ENCODE assay signal across 10 mouse cellular contexts in the genomic region with DNA sequence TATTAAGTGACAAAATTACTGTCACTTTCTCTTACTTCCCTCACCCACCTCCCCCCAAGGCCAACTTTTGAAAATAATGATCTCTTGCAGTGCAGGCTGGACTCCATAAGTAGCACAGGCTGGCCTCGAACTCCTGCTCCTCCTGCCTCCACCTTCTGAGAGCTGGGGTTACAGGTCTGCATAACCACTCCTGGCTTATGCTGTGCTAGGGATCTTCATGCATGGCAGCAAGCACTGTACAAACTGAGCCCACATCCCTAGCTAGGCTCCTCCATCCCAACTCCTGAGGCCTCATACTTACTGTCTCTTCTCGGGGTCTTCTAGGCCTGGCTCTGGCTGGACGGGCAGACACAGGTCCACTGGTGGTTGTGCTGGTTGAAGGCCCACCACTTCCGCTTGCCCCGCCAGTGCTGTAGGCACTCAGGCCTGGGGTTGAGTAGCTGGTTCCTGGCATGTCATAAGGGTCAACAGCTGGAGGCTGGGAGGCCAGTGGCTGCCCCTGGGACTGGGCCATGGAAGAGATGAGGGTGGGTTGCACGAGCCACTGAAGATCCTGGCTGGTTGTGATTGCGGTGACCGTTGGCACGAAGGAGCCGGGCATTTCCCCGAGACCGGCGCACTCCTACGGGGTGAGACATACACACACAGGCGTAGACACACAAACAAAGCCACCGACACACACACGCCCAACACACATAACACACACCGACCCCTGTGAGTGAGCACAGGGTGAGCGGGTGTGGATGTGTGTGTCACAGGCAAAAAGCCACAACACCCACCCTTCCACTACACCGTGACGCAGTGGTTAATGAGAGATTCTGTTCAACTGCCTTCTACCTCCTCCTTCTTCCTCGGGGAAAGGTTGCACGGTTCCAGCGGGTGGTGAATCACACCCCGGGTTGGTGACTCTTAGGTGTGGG. TPM values are rescaled to one million over a fixed set of nuclear protein-coding genes. Genes with fewer than 3 reads are reported as not detected.
DNase-seq lines count a peak whose midpoint lies in the region; ATAC-seq and TF ChIP-seq lines count a peak whose summit lies in the region.
"Had no signal": no experiment of that assay in that cellular context is flagged by ENCODE, and none has a peak within 500 bp of the region (broad histone marks: within the 10 kb centered on the region; RNA-seq: fewer than 3 reads in every experiment).

No protein-coding gene starts in this region.

- H3K27me3 ChIP-seq in lung, postnatal 0 days (replicated peaks; ENCODE audit: insufficient read depth, low read length): peaks cover 51% of the 10 kb centered on the region
- H3K27me3 ChIP-seq in splenic B cell, adult 2 months (ENCODE audit: control insufficient read depth, insufficient read depth, low read length, poor library complexity, severe bottlenecking): 0 out of 2 replicates have a peak, but pooled peaks cover 2% of the 10 kb centered on the region

- TF ChIP-seq EP300 in lung, postnatal 0 days (IDR thresholded peaks at IDR 0.05): no peak

- H3K9ac ChIP-seq in lung, postnatal 0 days (replicated peaks; ENCODE audit: low read depth): no peak overlapping the region

- DNase-seq in gastrocnemius, adult 2 months: no peak
- DNase-seq in gastrocnemius, postnatal 14 days: no peak
- DNase-seq in lung, postnatal 0 days (ENCODE audit: low spot score): no peak
- no peak for DNase-seq in lung, postnatal 25 days (ENCODE audit: low spot score)
- peak; percentile 63 for DNase-seq in induced T-regulatory cell, adult 2 months (ENCODE audit: low read depth)
- peak; percentile 64 for DNase-seq in splenic B cell, adult 2 months (ENCODE audit: low read depth, low spot score)
- DNase-seq in layer of hippocampus, postnatal 10 days (ENCODE audit: low spot score in 2 of 2): no peak
- no peak for DNase-seq in thymus, postnatal 0 days (ENCODE audit: low spot score)

- no peak for ATAC-seq in lung, postnatal 0 days

- 65% methylated on average over 25 of the region's 25 CpGs for WGBS in lung, postnatal 0 days

- peaks cover 14% of the 10 kb centered on the region for H3K4me1 ChIP-seq in lung, postnatal 0 days (ENCODE audit: insufficient read depth, low read depth, low read length)

- H3K9me3 ChIP-seq in lung, postnatal 0 days (ENCODE audit: low read length): no peaks in the 10 kb centered on the region

- intact Hi-C loops in gastrocnemius, adult 2 months (cut with DNase I): no loop called here
- intact Hi-C loops in gastrocnemius, postnatal 14 days (cut with DNase I; ENCODE audit: low total_unique reads): no loop called here

- no peaks in the 10 kb centered on the region for H3K36me3 ChIP-seq in lung, postnatal 0 days (ENCODE audit: insufficient read depth, low read length)
- H3K36me3 ChIP-seq in splenic B cell, adult 2 months (ENCODE audit: control insufficient read depth, insufficient read depth, low read length, poor library complexity, severe bottlenecking): no peaks in the 10 kb centered on the region; the same call in 1 of the 2 replicates

- peak overlapping the region; percentile 99; the same call in 1 of the 2 replicates for H3K27ac ChIP-seq in gastrocnemius, adult 2 months
- no peak overlapping the region for H3K27ac ChIP-seq in lung, postnatal 0 days (ENCODE audit: low read length)

- no peak overlapping the region for H3K4me3 ChIP-seq in gastrocnemius, adult 2 months
- peak overlapping the region; percentile 60 for H3K4me3 ChIP-seq in lung, postnatal 0 days (ENCODE audit: low read depth, low read length)

- peak overlapping the region; percentile 99; the same call in 1 of the 2 replicates for H3K4me2 ChIP-seq in lung, postnatal 0 days (replicated peaks; ENCODE audit: low read depth, low read length)

- TF ChIP-seq CTCF in gastrocnemius, adult 2 months (IDR thresholded peaks at IDR 0.05): no peak
- no peak for TF ChIP-seq CTCF in lung, postnatal 0 days (IDR thresholded peaks at IDR 0.05)

RNA-seq across cellular contexts. Expression of a gene that starts 2.8 kb away (rescaled TPM):
- total RNA-seq in gastrocnemius, adult 2 months (2021): under 1 TPM; 0.22 to 0.59 TPM
- under 1 TPM; 0.69 to 0.90 TPM for total RNA-seq in gastrocnemius, postnatal 14 days (2021)
- polyA plus RNA-seq in lung, postnatal 0 days (2015; fragmentation: Nextera tagmentation; extraction: Ambion mirVana): 0.17 and 0.44 TPM in 2 replicates
- 1 to 10 TPM; 1.4 to 2.0 TPM for total RNA-seq in layer of hippocampus, postnatal 10 days (2021)
- 0.19 and 0.21 TPM in 2 replicates for polyA plus RNA-seq in thymus, postnatal 0 days (2015; fragmentation: Nextera tagmentation; extraction: Ambion mirVana)

RNA-seq across cellular contexts. Expression of a gene that starts 24.7 kb away (rescaled TPM):
- total RNA-seq in gastrocnemius, adult 2 months (2021): 1,000 to 10,000 TPM in 1 of 2 experiments, 100 to 1,000 TPM in 1; 987 to 1,150 TPM
- total RNA-seq in gastrocnemius, postnatal 14 days (2021): 100 to 1,000 TPM; 800 to 833 TPM
- polyA plus RNA-seq in lung, postnatal 0 days (2015; fragmentation: Nextera tagmentation; extraction: Ambion mirVana): 23.8 and 26.6 TPM in 2 replicates
- total RNA-seq in layer of hippocampus, postnatal 10 days (2021): 100 to 1,000 TPM; 118 to 127 TPM
- polyA plus RNA-seq in thymus, postnatal 0 days (2015; fragmentation: Nextera tagmentation; extraction: Ambion mirVana): 1.6 and 2.2 TPM in 2 replicates

RNA-seq across cellular contexts. Expression of a gene that starts 27.2 kb away (rescaled TPM):
- under 1 TPM in 1 of 2 experiments, not detected in 1; 0.74 TPM for total RNA-seq in gastrocnemius, adult 2 months (2021)
- total RNA-seq in gastrocnemius, postnatal 14 days (2021): not detected
- not detected in 2 replicates for polyA plus RNA-seq in lung, postnatal 0 days (2015; fragmentation: Nextera tagmentation; extraction: Ambion mirVana)
- under 1 TPM in 1 of 2 experiments, not detected in 1; 0.31 TPM for total RNA-seq in layer of hippocampus, postnatal 10 days (2021)
- polyA plus RNA-seq in thymus, postnatal 0 days (2015; fragmentation: Nextera tagmentation; extraction: Ambion mirVana): 0.27 and 0.30 TPM in 2 replicates
- polyA plus RNA-seq: kidney, adult 2 months; lung, embryonic 16.5 days had no signal

RNA-seq across cellular contexts. Expression of a gene that starts 35.5 kb away (rescaled TPM):
- 10 to 100 TPM; 13.6 to 17.3 TPM for total RNA-seq in gastrocnemius, adult 2 months (2021)
- 10 to 100 TPM; 31.0 to 35.1 TPM for total RNA-seq in gastrocnemius, postnatal 14 days (2021)
- 109 and 121 TPM in 2 replicates for polyA plus RNA-seq in lung, postnatal 0 days (2015; fragmentation: Nextera tagmentation; extraction: Ambion mirVana)
- total RNA-seq in layer of hippocampus, postnatal 10 days (2021): 10 to 100 TPM; 26.4 to 27.3 TPM
- polyA plus RNA-seq in thymus, postnatal 0 days (2015; fragmentation: Nextera tagmentation; extraction: Ambion mirVana): 74.3 and 75.3 TPM in 2 replicates

RNA-seq across cellular contexts. Expression of a gene that starts 37.5 kb away (rescaled TPM):
- 10 to 100 TPM; 28.1 to 30.4 TPM for total RNA-seq in gastrocnemius, adult 2 months (2021)
- 10 to 100 TPM; 26.7 to 28.7 TPM for total RNA-seq in gastrocnemius, postnatal 14 days (2021)
- 51.0 and 57.8 TPM in 2 replicates for polyA plus RNA-seq in lung, postnatal 0 days (2015; fragmentation: Nextera tagmentation; extraction: Ambion mirVana)
- 10 to 100 TPM; 43.1 to 43.9 TPM for total RNA-seq in layer of hippocampus, postnatal 10 days (2021)
- 59.6 and 67.1 TPM in 2 replicates for polyA plus RNA-seq in thymus, postnatal 0 days (2015; fragmentation: Nextera tagmentation; extraction: Ambion mirVana)

Comparison
In these comparisons a context has a peak if more than half of its experiments do, and no peak if none do; other contexts are left out.
1. DNase-seq: peak in induced T-regulatory cell, adult 2 months (single experiment) and splenic B cell, adult 2 months (single experiment); none in gastrocnemius, adult 2 months (single experiment), gastrocnemius, postnatal 14 days (single experiment), lung, postnatal 0 days (single experiment), lung, postnatal 25 days (single experiment), layer of hippocampus, postnatal 10 days (0 of 2) and thymus, postnatal 0 days (single experiment).
2. RNA of a gene that starts 24.7 kb away (total RNA-seq): 987 to 1,150 TPM in gastrocnemius, adult 2 months and 800 to 833 TPM in gastrocnemius, postnatal 14 days; 118 to 127 TPM in layer of hippocampus, postnatal 10 days; every median in the first group is over 4 times any median in the second.